In genomic region chr5:120245336-120245735, GRCm38 (mm10) we compare ENCODE assay signal across 17 mouse cellular contexts.
"Had no signal": no experiment of that assay in that cellular context is flagged by ENCODE, and none has a peak within 500 bp of the region (broad histone marks: within the 10 kb centered on the region; RNA-seq: fewer than 3 reads in every experiment).

No protein-coding gene starts in this region.

- H3K36me3 ChIP-seq: liver, embryonic 15.5 days; lung, embryonic 15.5 days; midbrain, embryonic 13.5 days; midbrain, embryonic 15.5 days; neural tube, embryonic 12.5 days; stomach, embryonic 15.5 days had no signal

- ATAC-seq: liver, postnatal 0 days; lung, postnatal 0 days; midbrain, embryonic 15.5 days had no signal

- H3K27ac ChIP-seq: liver, embryonic 15.5 days; lung, embryonic 15.5 days; macrophage; midbrain, embryonic 13.5 days; midbrain, embryonic 15.5 days; neural tube, embryonic 12.5 days; stomach, embryonic 15.5 days had no signal

- H3K27me3 ChIP-seq: neural tube, embryonic 12.5 days had no signal

- H3K9ac ChIP-seq: liver, embryonic 15.5 days; liver, postnatal 0 days; lung, embryonic 15.5 days; midbrain, embryonic 13.5 days; midbrain, embryonic 15.5 days; neural tube, embryonic 12.5 days; stomach, embryonic 15.5 days had no signal

- H3K4me3 ChIP-seq: liver, embryonic 15.5 days; lung, embryonic 15.5 days; megakaryocyte, embryonic 14.5 days; midbrain, embryonic 13.5 days; midbrain, embryonic 15.5 days; neural tube, embryonic 12.5 days; stomach, embryonic 15.5 days had no signal

- DNase-seq: liver, postnatal 0 days; lung, adult 2 months; lung, postnatal 14 days; lung, postnatal 36 days; right cerebral cortex, postnatal 14 days; thymus, adult 18-20 months; thymus, postnatal 14 days; thymus, postnatal 36 days had no signal

- H3K9me3 ChIP-seq: liver, embryonic 15.5 days; lung, embryonic 15.5 days; megakaryocyte, embryonic 14.5 days; midbrain, embryonic 13.5 days; midbrain, embryonic 15.5 days; neural tube, embryonic 12.5 days; stomach, embryonic 15.5 days had no signal

- H3K4me2 ChIP-seq: liver, embryonic 15.5 days; lung, embryonic 15.5 days; midbrain, embryonic 13.5 days; midbrain, embryonic 15.5 days; neural tube, embryonic 12.5 days; stomach, embryonic 15.5 days had no signal

- H3K4me1 ChIP-seq: liver, embryonic 15.5 days; lung, embryonic 15.5 days; megakaryocyte, embryonic 14.5 days; midbrain, embryonic 13.5 days; midbrain, embryonic 15.5 days; stomach, embryonic 15.5 days had no signal
